Mouse (Mus musculus) heart, postnatal 36 days (tissue): Measurements from ENCODE around the gene Fadd. TPM values are rescaled to one million over a fixed set of nuclear protein-coding genes. Genes with fewer than 3 reads are reported as not detected.

Experiments
- DNase-seq, 2 experiments: peaks; one replicate each; pipeline ENCODE4 v3.0.0; 2021 to 2022
- intact Hi-C: fragments of 180-260 bp; cut with DNase I; formaldehyde crosslinking; loops from one replicate; pipeline ENCODE4 v1.15.1; 2025
- total RNA-seq, 2 experiments: library from RNA; stranded (reverse); gene quantifications; 2 replicates each; pipeline ENCODE4 v1.2.3; 2021

Fadd gene
- total RNA-seq, 2 experiments from 2014 or later: 8.0 to 9.3 TPM

GRCm38 (mm10) chr7:144581559-144582283 is 542 bp downstream of the Fadd start:
- peak; percentile 74 to 87 for DNase-seq
- intact Hi-C loops: loop anchor here (2.0 to 5.0 kb wide), 4 partner anchors 29 to 363 kb away; partner anchors contain the start of genes Cttn and Ppfia1

GRCm38 (mm10) chr7:144577876-144578275 is 4.4 kb downstream of the Fadd start:
- DNase-seq: peak in 1 of 2 experiments; percentile 61
- intact Hi-C loops: loop anchor here (1.0 kb wide), 1 partner anchor 33 kb away; no protein-coding TSS in a partner anchor

- DNase-seq: no peak
- intact Hi-C loops: no loop called here
These were observed 10.0 kb downstream of the Fadd start for GRCm38 (mm10) chr7:144572234-144572633.

- intact Hi-C loops: no loop called here
- no peak for DNase-seq
These were observed 10.7 kb downstream of the Fadd start for GRCm38 (mm10) chr7:144571598-144571997.

GRCm38 (mm10) chr7:144569428-144569827 is 12.8 kb downstream of the Fadd start:
- DNase-seq: peak; percentile 55 to 65
- intact Hi-C loops: no loop called here

GRCm38 (mm10) chr7:144568091-144568490 is 14.2 kb downstream of the Fadd start:
- DNase-seq: no peak
- intact Hi-C loops: no loop called here

GRCm38 (mm10) chr7:144566921-144567682 is 15.2 kb downstream of the Fadd start:
- intact Hi-C loops: no loop called here
- no peak for DNase-seq

- no peak for DNase-seq
- intact Hi-C loops: no loop called here
These were observed 18.7 kb downstream of the Fadd start for GRCm38 (mm10) chr7:144563456-144564155.

GRCm38 (mm10) chr7:144562016-144562415 is 20.2 kb downstream of the Fadd start:
- no peak for DNase-seq
- intact Hi-C loops: no loop called here

- intact Hi-C loops: no loop called here
These were observed 21.7 kb downstream of the Fadd start for GRCm38 (mm10) chr7:144560594-144560993.

GRCm38 (mm10) chr7:144558552-144558951 is 23.7 kb downstream of the Fadd start:
- intact Hi-C loops: no loop called here

More at GRCm38 (mm10) chr7:144560594-144560993, 21.7 kb downstream of the Fadd start:
- no peak for DNase-seq

GRCm38 (mm10) chr7:144554123-144554472 is 28.2 kb downstream of the Fadd start:
- no peak for DNase-seq
- intact Hi-C loops: no loop called here

More at GRCm38 (mm10) chr7:144558552-144558951, 23.7 kb downstream of the Fadd start:
- no peak for DNase-seq

- peak; percentile 98 for DNase-seq
- intact Hi-C loops: loop anchor here (2.0 kb wide), 1 partner anchor 27 kb away; no protein-coding TSS in a partner anchor
These were observed 28.8 kb downstream of the Fadd start, which contains the start of gene Ppfia1 for GRCm38 (mm10) chr7:144553237-144554122. TSS of gene Ppfia1 (minus strand) at chr7:144553729.

GRCm38 (mm10) chr7:144552274-144552673 is 30.0 kb downstream of the Fadd start:
- intact Hi-C loops: loop anchor here (2.0 kb wide), 1 partner anchor 29 kb away; no protein-coding TSS in a partner anchor
- no peak for DNase-seq

- no peak for DNase-seq
- intact Hi-C loops: no loop called here
These were observed 31.5 kb downstream of the Fadd start for GRCm38 (mm10) chr7:144550811-144551210.

GRCm38 (mm10) chr7:144549904-144550566 is 32.2 kb downstream of the Fadd start:
- no peak for DNase-seq
- intact Hi-C loops: no loop called here

GRCm38 (mm10) chr7:144545231-144545630 is 37.0 kb downstream of the Fadd start:
- DNase-seq: peak; percentile 26 to 49
- intact Hi-C loops: loop anchor here (1.0 kb wide), 1 partner anchor 33 kb away; no protein-coding TSS in a partner anchor

- no peak for DNase-seq
- intact Hi-C loops: no loop called here
These were observed 40.9 kb downstream of the Fadd start for GRCm38 (mm10) chr7:144541351-144541750.

- DNase-seq: no peak
- intact Hi-C loops: no loop called here
These were observed 43.1 kb downstream of the Fadd start for GRCm38 (mm10) chr7:144539146-144539545.
